Mouse (Mus musculus): ENCODE measurements around the gene P4ha2. TPM values are rescaled to one million over a fixed set of nuclear protein-coding genes. Genes with fewer than 3 reads are reported as not detected.

The P4ha2 gene
- total and polyA plus RNA-seq, 2 experiments from 2014 or later: 8.6 to 8.9 TPM

- ATAC-seq (ENCODE audit: low FRiP score): no peak
- no peaks in the 10 kb centered on the region for H3K36me3 ChIP-seq (ENCODE audit: insufficient read depth, low read length)
- H3K9me3 ChIP-seq (ENCODE audit: low read length): no peaks in the 10 kb centered on the region
- H3K27me3 ChIP-seq (ENCODE audit: insufficient read depth, low read length): no peaks in the 10 kb centered on the region
- WGBS: 95% methylated on average over 1 of the region's 1 CpGs
- DNase-seq (ENCODE audit: low spot score): no peak
- H3K4me2 ChIP-seq (ENCODE audit: low read depth, low read length, poor library complexity, severe bottlenecking): no peak overlapping the region
- no peak overlapping the region for H3K4me3 ChIP-seq (ENCODE audit: low read depth, low read length)
- no peak overlapping the region for H3K9ac ChIP-seq (replicated peaks; ENCODE audit: low read length, poor library complexity, severe bottlenecking)
- H3K27ac ChIP-seq (ENCODE audit: low read depth, low read length): no peak overlapping the region
- H3K4me1 ChIP-seq (ENCODE audit: insufficient read depth, low read length): no peaks in the 10 kb centered on the region
- TF ChIP-seq CTCF (IDR thresholded peaks at IDR 0.05): no peak
Measured at GRCm38 (mm10) chr11:54084976-54085375, 14.9 kb upstream of the P4ha2 start.

- Histone ChIP-seq H3K27me3 (ENCODE audit: insufficient read depth, low read length) (no peaks in the 10 kb centered on the region), H3K4me2 (ENCODE audit: low read depth, low read length, poor library complexity, severe bottlenecking) (no peak overlapping the region), H3K4me1 (ENCODE audit: insufficient read depth, low read length) (no peaks in the 10 kb centered on the region), H3K4me3 (ENCODE audit: low read depth, low read length) (no peak overlapping the region), H3K9ac (replicated peaks; ENCODE audit: low read length, poor library complexity, severe bottlenecking) (no peak overlapping the region), H3K9me3 (ENCODE audit: low read length) (no peaks in the 10 kb centered on the region), H3K36me3 (ENCODE audit: insufficient read depth, low read length) (no peaks in the 10 kb centered on the region), H3K27ac (ENCODE audit: low read depth, low read length) (no peak overlapping the region)
- DNase-seq (ENCODE audit: low spot score) (no peak), ATAC-seq (ENCODE audit: low FRiP score) (no peak)
- peak; percentile 13; the same call in 1 of the 2 replicates for TF ChIP-seq CTCF (IDR thresholded peaks at IDR 0.05)
- 62% methylated on average over 5 of the region's 5 CpGs for WGBS
Measured at GRCm38 (mm10) chr11:54085816-54086215, 14.1 kb upstream of the P4ha2 start.

GRCm38 (mm10) chr11:54088253-54088946 lies 11.5 kb upstream of the P4ha2 start:
- TF ChIP-seq CTCF (IDR thresholded peaks at IDR 0.05): no peak
- H3K27me3 ChIP-seq (ENCODE audit: insufficient read depth, low read length): no peaks in the 10 kb centered on the region
- H3K36me3 ChIP-seq (ENCODE audit: insufficient read depth, low read length): no peaks in the 10 kb centered on the region
- no peak for DNase-seq (ENCODE audit: low spot score)
- no peaks in the 10 kb centered on the region for H3K9me3 ChIP-seq (ENCODE audit: low read length)
- 74% methylated on average over 7 of the region's 7 CpGs for WGBS
- ATAC-seq (ENCODE audit: low FRiP score): no peak
- H3K4me1 ChIP-seq (ENCODE audit: insufficient read depth, low read length): no peaks in the 10 kb centered on the region
- H3K4me3 ChIP-seq (ENCODE audit: low read depth, low read length): no peak overlapping the region
- H3K4me2 ChIP-seq (ENCODE audit: low read depth, low read length, poor library complexity, severe bottlenecking): no peak overlapping the region
- peak overlapping the region; percentile 26; the same call in 1 of the 2 replicates for H3K27ac ChIP-seq (ENCODE audit: low read depth, low read length)
- no peak overlapping the region for H3K9ac ChIP-seq (replicated peaks; ENCODE audit: low read length, poor library complexity, severe bottlenecking)

- 49% methylated on average over 5 of the region's 5 CpGs for WGBS
- ATAC-seq (ENCODE audit: low FRiP score): 0 out of 2 replicates have a peak, but pooled peaks have one; percentile 31
Measured at GRCm38 (mm10) chr11:54088947-54089317, 11.0 kb upstream of the P4ha2 start.

GRCm38 (mm10) chr11:54090091-54090879 lies 9.6 kb upstream of the P4ha2 start:
- 80% methylated on average over 1 of the region's 1 CpGs for WGBS
- Histone ChIP-seq H3K4me1 (ENCODE audit: insufficient read depth, low read length) (no peaks in the 10 kb centered on the region), H3K36me3 (ENCODE audit: insufficient read depth, low read length) (no peaks in the 10 kb centered on the region), H3K9ac (replicated peaks; ENCODE audit: low read length, poor library complexity, severe bottlenecking) (no peak overlapping the region), H3K4me2 (ENCODE audit: low read depth, low read length, poor library complexity, severe bottlenecking) (no peak overlapping the region), H3K4me3 (ENCODE audit: low read depth, low read length) (no peak overlapping the region), H3K27ac (ENCODE audit: low read depth, low read length) (no peak overlapping the region), H3K9me3 (ENCODE audit: low read length) (no peaks in the 10 kb centered on the region), H3K27me3 (ENCODE audit: insufficient read depth, low read length) (no peaks in the 10 kb centered on the region)
- ATAC-seq (ENCODE audit: low FRiP score): no peak
- no peak for DNase-seq (ENCODE audit: low spot score)
- no peak for TF ChIP-seq CTCF (IDR thresholded peaks at IDR 0.05)

More at GRCm38 (mm10) chr11:54088947-54089317, 11.0 kb upstream of the P4ha2 start:
- no peak overlapping the region for H3K4me3 ChIP-seq (ENCODE audit: low read depth, low read length)
- peak; percentile 71 for DNase-seq (ENCODE audit: low spot score)
- H3K4me1 ChIP-seq (ENCODE audit: insufficient read depth, low read length): no peaks in the 10 kb centered on the region
- TF ChIP-seq CTCF (IDR thresholded peaks at IDR 0.05): peak; percentile 86
- no peak overlapping the region for H3K27ac ChIP-seq (ENCODE audit: low read depth, low read length)
- no peak overlapping the region for H3K9ac ChIP-seq (replicated peaks; ENCODE audit: low read length, poor library complexity, severe bottlenecking)
- H3K27me3 ChIP-seq (ENCODE audit: insufficient read depth, low read length): no peaks in the 10 kb centered on the region
- H3K4me2 ChIP-seq (ENCODE audit: low read depth, low read length, poor library complexity, severe bottlenecking): no peak overlapping the region
- no peaks in the 10 kb centered on the region for H3K36me3 ChIP-seq (ENCODE audit: insufficient read depth, low read length)
- H3K9me3 ChIP-seq (ENCODE audit: low read length): no peaks in the 10 kb centered on the region

- Histone ChIP-seq H3K27ac (ENCODE audit: low read depth, low read length) (no peak overlapping the region), H3K9me3 (ENCODE audit: low read length) (no peaks in the 10 kb centered on the region), H3K27me3 (ENCODE audit: insufficient read depth, low read length) (no peaks in the 10 kb centered on the region), H3K9ac (replicated peaks; ENCODE audit: low read length, poor library complexity, severe bottlenecking) (no peak overlapping the region), H3K4me3 (ENCODE audit: low read depth, low read length) (no peak overlapping the region), H3K4me1 (ENCODE audit: insufficient read depth, low read length) (no peaks in the 10 kb centered on the region), H3K36me3 (ENCODE audit: insufficient read depth, low read length) (no peaks in the 10 kb centered on the region), H3K4me2 (ENCODE audit: low read depth, low read length, poor library complexity, severe bottlenecking) (no peak overlapping the region)
- ATAC-seq (ENCODE audit: low FRiP score): no peak
- DNase-seq (ENCODE audit: low spot score): no peak
- peak; percentile 36 for TF ChIP-seq CTCF (IDR thresholded peaks at IDR 0.05)
- 50% methylated on average over 8 of the region's 8 CpGs for WGBS
Measured at GRCm38 (mm10) chr11:54091726-54092125, 8.2 kb upstream of the P4ha2 start.

Data from midbrain, postnatal 0 days (tissue).